Mouse (Mus musculus) retina, postnatal 7 days (tissue): ENCODE measurements at regions not wholly inside any gene's neighbourhood (a gene's known extent, or its start where the extent isn't known, plus 50 kb on each side); places are given as distances from the start of the nearest gene placed in this dataset.

ENCODE experiments used
- DNase-seq: peaks from one replicate; pipeline ENCODE4 v3.0.0-alpha.2; 2012; ENCODE audit warnings: low read depth, low spot score

- DNase-seq = peak; percentile 13
These were observed 156.7 kb upstream of the Dppa4 start for GRCm38 (mm10) chr16:48126797-48127196.

GRCm38 (mm10) chr16:48127338-48127737 lies 156.2 kb upstream of the Dppa4 start:
- DNase-seq = no peak

GRCm38 (mm10) chr16:48155355-48155754 lies 128.2 kb upstream of the Dppa4 start:
- no peak for DNase-seq

GRCm38 (mm10) chr16:48190399-48190798 lies 93.1 kb upstream of the Dppa4 start:
- DNase-seq = peak; percentile 3

GRCm38 (mm10) chr16:48192197-48192596 lies 91.3 kb upstream of the Dppa4 start:
- no peak for DNase-seq

GRCm38 (mm10) chr16:48214976-48215375 lies 68.6 kb upstream of the Dppa4 start:
- DNase-seq = no peak
